Mouse (Mus musculus) cerebellum, postnatal 10 days (tissue): Measurements from ENCODE around the gene Pbsn.
"Not testable (repeated sequence)": the region's sequence is repeated elsewhere in the genome, so short reads cannot be mapped to it uniquely, and the experiment has no call there.

Experiments
- DNase-seq, 2 experiments: peaks; one replicate each; pipeline ENCODE4 v3.0.0; 2021; ENCODE audit warnings: mixed read lengths in 2 of 2

Pbsn gene

GRCm38 (mm10) chrX:77853523-77853922 lies at the start of gene Pbsn:
Gene Pbsn, minus strand, starts transcription at chrX:77853623.
- DNase-seq: no peak

GRCm38 (mm10) chrX:77880033-77880432 lies 26.6 kb upstream of the Pbsn start:
- not testable (repeated sequence) for DNase-seq

- DNase-seq: not testable (repeated sequence)
Measured at GRCm38 (mm10) chrX:77864458-77864857, 11.0 kb upstream of the Pbsn start, which contains the start of gene Gm14744. Gene Gm14744, plus strand, starts transcription at chrX:77864758.

GRCm38 (mm10) chrX:77812031-77812430 lies 41.4 kb downstream of the Pbsn start:
- DNase-seq: peak; percentile 30 to 36

GRCm38 (mm10) chrX:77810608-77811206 lies 42.7 kb downstream of the Pbsn start:
- peak; percentile 63 to 83 for DNase-seq

- peak; percentile 29 to 66 for DNase-seq
Measured at GRCm38 (mm10) chrX:77808602-77809001, 44.8 kb downstream of the Pbsn start.

- no peak for DNase-seq
Measured at GRCm38 (mm10) chrX:77802293-77802692, 51.1 kb downstream of the Pbsn start.

GRCm38 (mm10) chrX:77801543-77801942 lies 51.9 kb downstream of the Pbsn start:
- no peak for DNase-seq

- DNase-seq: no peak
Measured at GRCm38 (mm10) chrX:77799554-77799953, 53.9 kb downstream of the Pbsn start.

- DNase-seq: no peak
Measured at GRCm38 (mm10) chrX:77797801-77798200, 55.6 kb downstream of the Pbsn start.

- peak in 1 of 2 experiments; percentile 24 for DNase-seq
Measured at GRCm38 (mm10) chrX:77796916-77797315, 56.5 kb downstream of the Pbsn start.

- DNase-seq: peak in 1 of 2 experiments; percentile 78
Measured at GRCm38 (mm10) chrX:77796238-77796835, 57.1 kb downstream of the Pbsn start, which contains the start of gene Prkx. Gene Prkx, minus strand, starts transcription at chrX:77796278.

GRCm38 (mm10) chrX:77795858-77796174 lies 57.6 kb downstream of the Pbsn start:
- peak; percentile 91 to 94 for DNase-seq

GRCm38 (mm10) chrX:77794962-77795857 lies 58.2 kb downstream of the Pbsn start:
- DNase-seq: peak; percentile 43 to 48

- no peak for DNase-seq
Measured at GRCm38 (mm10) chrX:77788675-77789074, 64.7 kb downstream of the Pbsn start.
